Mouse (Mus musculus): ENCODE results near the gene Mrpl12.

- TF ChIP-seq CTCF (IDR thresholded peaks at IDR 0.05) (no peak), EP300 (IDR thresholded peaks at IDR 0.05) (no peak)
Measured at GRCm38 (mm10) chr11:120485251-120485650, 838 bp downstream of the Mrpl12 start.
